Mouse (Mus musculus): ENCODE data around the gene Lin54.
A peak's percentile ranks its signal among the peaks of the same experiment; 100 is the strongest.

Lin54 gene

GRCm38 (mm10) chr5:100423626-100424025 is 76.8 kb downstream of the Lin54 start:
- DNase-seq (ENCODE audit: low read depth, low spot score) = no peak

GRCm38 (mm10) chr5:100418861-100419260 is 81.6 kb downstream of the Lin54 start:
- no peak for DNase-seq (ENCODE audit: low read depth, low spot score)

- DNase-seq (ENCODE audit: low read depth, low spot score) = no peak
These were observed 82.4 kb downstream of the Lin54 start for GRCm38 (mm10) chr5:100418077-100418476.

DNA sequence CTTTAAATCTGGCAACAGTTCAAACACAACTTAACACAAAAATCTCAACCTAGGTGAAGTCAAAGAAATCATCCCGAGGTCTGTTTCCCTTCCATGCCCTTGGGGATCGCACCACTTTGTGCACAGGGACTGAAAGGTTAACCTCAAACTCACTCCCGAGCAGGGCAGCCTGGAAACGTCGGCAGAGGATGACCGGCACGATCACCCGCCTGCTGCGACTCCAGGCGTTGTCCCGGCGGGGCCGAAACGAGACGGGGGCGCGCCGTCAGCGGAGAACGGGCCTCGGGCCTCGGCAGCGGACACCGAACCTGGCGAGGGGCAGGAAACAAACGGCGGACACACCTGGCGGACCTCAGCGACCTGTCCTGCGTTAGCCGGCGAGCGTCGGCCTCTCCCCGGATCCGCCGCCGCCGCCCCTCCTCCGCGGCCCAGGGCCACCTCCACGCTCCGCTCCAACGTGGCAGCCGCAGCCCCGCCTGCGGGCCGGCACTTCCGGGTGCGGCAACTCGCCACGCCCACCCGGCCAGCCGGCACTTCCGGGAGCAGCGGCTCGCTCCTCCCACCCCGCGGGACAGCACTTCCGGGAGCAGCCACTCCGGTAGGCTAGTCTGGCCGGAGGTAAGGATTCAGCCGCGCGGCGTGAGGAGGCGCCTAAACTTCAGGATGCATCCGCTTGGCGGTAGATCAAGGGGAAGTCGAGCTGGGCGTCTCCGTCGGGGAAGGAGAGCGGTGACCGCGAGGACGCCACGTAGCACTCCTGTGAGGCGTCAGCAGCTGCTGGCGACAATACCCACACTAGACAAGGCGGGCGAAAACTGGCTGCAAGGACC is 84.5 kb downstream of the Lin54 start, which contains the start of gene Sec31a:
Gene Sec31a (minus strand): TSS at position 474 of the 830 bp plus-strand sequence.
- DNase-seq (ENCODE audit: low read depth, low spot score) = peak; percentile 98

DNA sequence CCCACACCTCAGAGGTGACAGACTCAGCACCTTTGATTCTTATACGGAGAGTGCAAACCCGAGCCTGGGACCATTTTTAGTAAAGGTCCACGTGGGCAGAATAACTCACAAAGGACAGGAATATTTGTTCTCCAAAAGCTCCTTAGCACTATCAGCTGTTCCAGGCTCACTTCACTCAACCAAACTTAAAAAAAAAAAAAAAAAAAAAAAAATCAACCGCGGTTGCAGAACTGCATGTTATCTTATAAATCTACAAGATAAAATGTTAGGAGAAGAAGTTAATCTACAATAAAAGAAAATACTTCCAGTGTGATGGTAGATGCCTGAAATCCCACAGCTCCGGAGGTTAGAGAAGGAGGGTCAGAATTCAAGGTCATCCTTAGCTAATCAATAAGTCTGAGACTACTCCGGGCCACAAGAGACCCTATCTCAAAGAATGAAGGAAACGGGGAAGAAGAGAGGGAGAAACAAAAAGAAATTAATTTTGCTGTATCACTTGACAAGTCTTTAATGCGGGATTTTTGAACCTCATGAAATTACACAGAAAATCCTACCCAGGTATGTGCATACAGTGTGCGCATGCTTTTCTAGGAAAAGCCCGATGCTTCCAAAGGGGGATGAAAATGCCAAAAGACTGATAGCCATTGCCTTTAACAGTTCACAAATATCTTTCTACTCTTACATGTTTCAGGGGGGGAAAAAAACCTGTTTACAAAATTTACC is 85.8 kb downstream of the Lin54 start:
- no peak for DNase-seq (ENCODE audit: low read depth, low spot score)

- no peak for DNase-seq (ENCODE audit: low read depth, low spot score)
These were observed 87.6 kb downstream of the Lin54 start for GRCm38 (mm10) chr5:100412886-100413285.

DNA sequence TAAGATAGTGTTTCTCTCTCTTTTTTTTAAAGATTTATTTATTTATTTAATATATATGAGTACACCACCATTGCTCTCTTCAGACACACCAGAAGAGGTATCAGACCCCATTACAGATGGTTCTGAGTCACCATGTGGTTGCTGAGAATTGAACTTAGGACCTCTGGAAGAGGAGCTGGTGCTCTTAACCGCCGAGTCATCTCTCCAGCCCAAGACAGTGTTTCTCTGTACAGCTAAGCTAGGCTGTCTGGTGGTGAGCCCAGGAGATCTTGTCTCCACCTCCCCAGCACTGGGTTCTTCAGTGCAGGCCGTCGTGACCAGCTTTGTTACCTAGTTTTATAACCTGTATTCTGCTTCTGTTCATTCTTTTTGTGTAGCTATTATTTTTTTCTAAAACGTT is 90.2 kb downstream of the Lin54 start:
- no peak for DNase-seq (ENCODE audit: low read depth, low spot score)

GRCm38 (mm10) chr5:100408485-100408884 is 92.0 kb downstream of the Lin54 start:
- no peak for DNase-seq (ENCODE audit: low read depth, low spot score)

DNA sequence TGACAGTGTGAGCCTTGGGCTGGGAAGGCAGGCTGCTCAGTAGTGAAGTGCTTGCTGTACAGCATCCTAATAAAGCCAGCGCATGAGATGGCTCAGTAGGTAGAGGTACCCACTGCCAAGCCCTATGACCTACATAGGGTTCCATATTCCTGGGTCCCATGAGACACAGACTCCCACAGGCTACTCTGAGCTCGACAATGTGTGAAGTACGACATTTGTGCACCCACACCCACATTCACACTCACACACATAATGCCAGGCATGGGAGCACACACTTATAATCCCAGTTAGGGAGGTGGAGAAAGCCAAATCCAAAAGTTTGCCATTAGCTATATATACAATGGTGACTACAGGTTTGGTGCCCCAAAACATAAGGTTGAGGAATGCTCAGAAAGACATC is 103.7 kb downstream of the Lin54 start:
- DNase-seq (ENCODE audit: low read depth, low spot score) = peak; percentile 26

- no peak for DNase-seq (ENCODE audit: low read depth, low spot score)
These were observed 106.8 kb downstream of the Lin54 start for GRCm38 (mm10) chr5:100393681-100394080.

- no peak for DNase-seq (ENCODE audit: low read depth, low spot score)
These were observed 107.9 kb downstream of the Lin54 start for GRCm38 (mm10) chr5:100392436-100392955.
